Mouse (Mus musculus): ENCODE measurements at regions not wholly inside any gene's neighbourhood (a gene's known extent, or its start where the extent isn't known, plus 50 kb on each side); places are given as distances from the start of the nearest gene placed in this dataset.

DNA sequence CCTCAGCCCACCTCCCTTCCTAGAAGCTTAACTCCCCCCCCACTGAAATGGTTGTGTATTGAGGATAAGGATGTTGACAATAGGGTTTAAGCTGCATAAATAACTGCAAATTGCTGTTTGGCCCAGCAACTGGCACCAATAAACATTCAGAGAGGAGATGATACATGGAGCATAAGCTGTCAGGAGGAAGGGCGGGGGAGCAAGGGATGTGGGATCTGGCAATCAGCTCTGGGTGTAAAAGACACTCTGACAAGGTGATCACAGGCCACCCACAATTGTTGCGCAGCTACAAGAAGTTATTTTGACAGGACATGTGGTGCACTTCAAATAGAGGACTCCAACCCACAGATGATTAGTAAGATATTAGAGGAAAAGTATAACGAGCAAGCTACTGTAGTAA lies 83.8 kb upstream of the Tbc1d5 start:
- TF ChIP-seq GATA1 (IDR thresholded peaks at IDR 0.05; ENCODE audit: borderline replicate concordance, low read length): no peak
- no peak for TF ChIP-seq FLI1 (IDR thresholded peaks at IDR 0.05; ENCODE audit: low read length)

All from megakaryocyte, embryonic 14.5 days (primary cell).